Mouse (Mus musculus) ES-E14 (cell line): ENCODE measurements around the gene Elp5.

ENCODE experiments used
- CHD2 ChIP-seq: IDR thresholded peaks from 2 replicates; pipeline ENCODE4 v1.6.1; 2014; ENCODE audit warnings: mild to moderate bottlenecking, low read depth, low read length, inconsistent platforms
- HCFC1 ChIP-seq: IDR thresholded peaks from 2 replicates; pipeline ENCODE4 v1.6.1; 2012; ENCODE audit warnings: low read length, inconsistent platforms, borderline replicate concordance; ENCODE audit not compliant: insufficient read depth

DNA sequence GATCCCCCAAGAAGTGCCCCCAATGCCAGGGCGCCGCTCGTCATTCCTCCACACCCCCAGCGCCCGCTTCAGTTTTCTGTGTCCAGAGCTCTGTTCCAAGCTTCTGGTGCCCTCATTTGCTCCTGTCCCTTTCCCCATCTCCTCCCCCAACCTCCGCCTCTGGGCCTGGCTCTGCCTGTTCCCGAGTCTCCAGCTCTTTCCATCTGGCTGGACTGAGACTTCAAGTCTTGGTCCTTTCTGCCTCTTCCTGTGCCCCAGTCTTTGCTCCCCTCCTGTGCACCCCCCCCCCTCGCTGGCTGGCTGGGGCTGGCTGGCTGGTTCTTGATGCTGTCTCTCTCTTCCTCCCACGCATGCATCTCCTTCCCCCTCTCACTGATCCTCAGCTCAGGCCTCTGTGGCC is 45.1 kb upstream of the Elp5 start:
- TF ChIP-seq HCFC1 (no peak), CHD2 (no peak)
